Mouse (Mus musculus) spleen, adult 12 weeks (tissue): ENCODE results near the gene Dnah11.

Source experiments
- DNase-seq: peaks from one replicate; pipeline ENCODE4 v3.0.0; 2022; ENCODE audit warnings: low spot score

Dnah11 gene

DNA sequence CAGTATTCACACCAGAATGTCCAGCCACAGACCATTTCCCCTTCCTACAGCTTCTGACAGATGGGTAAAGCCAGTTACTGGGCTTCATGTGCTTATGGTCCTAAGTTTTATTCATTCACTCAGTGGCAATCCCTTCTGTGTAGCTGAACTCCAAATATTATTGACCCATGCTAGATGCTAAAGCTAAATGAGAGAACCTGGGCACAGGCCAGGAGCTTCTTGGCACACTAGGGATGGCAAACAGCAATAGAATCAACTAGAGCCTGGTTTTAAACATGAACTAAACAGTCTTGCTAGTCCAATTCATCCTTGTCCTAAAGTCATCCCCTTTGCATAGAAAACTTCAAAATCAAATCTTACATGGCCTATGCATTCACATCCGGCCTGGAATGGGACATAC is 113.6 kb downstream of the Dnah11 start:
- no peak for DNase-seq

GRCm38 (mm10) chr12:118084806-118085205 is 114.0 kb downstream of the Dnah11 start:
- no peak for DNase-seq

DNA sequence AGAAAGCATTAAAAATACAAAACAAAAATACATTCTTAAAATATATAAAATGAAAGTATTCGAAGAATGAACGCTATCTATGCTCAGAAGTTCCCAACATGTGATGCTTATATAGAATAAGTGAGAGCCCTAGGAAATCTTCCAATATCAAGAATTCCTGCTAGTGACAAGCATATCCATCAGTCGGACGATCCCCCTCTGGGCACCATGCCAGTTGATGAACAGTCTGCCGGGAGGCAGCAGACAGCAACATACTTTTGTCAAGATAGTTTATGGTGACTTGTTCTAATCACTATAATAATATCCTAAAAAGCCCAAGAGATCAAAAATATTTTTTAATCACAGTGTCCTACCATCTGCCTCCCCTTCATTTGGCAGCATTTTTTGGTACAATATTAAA is 114.7 kb downstream of the Dnah11 start:
- DNase-seq, result no peak

DNA sequence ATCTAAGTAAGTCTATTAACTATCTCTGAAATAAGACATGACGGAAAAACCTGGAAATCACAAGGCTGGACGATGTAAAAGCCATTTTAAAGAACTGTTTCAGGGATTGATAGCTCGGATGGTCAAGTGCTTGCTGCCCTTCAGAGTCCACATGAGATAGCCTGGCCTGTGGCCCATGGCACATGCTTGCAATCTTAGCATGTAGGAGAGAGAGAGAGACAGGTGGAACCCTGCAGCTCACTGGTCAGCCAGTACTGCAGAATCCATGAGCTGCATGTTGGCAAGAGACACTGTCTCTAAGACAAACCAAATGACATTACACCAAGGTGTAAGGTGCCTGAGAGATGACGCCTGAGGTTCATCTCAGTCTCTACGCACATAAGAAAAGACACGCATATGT is 118.4 kb downstream of the Dnah11 start:
- no peak for DNase-seq

DNA sequence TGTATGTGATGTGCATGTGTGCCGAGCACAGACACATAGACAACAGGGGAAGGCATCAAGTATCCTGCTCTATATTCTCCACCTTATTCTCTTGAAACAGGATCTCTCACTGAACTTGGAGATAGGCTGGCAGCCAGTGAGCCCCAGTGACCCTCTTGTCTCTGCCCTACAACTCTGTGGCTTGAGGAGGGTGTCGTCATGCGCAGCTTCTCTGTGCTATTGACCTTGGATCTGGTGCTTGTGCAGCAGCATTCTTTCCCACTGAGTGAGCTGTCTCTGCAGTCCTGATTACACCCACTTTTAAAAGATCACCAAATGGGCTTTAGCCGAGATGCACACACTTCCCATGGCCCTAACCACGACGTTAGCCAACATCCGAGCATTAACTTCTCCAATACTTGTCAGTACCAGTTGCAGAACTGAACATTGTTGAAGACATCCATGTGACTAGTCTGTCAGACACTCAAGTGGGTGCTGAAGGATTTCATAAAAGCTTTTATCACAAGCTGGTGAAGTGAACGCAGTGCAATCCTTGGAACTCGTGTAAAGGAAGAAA is 120.3 kb downstream of the Dnah11 start:
- no peak for DNase-seq

DNA sequence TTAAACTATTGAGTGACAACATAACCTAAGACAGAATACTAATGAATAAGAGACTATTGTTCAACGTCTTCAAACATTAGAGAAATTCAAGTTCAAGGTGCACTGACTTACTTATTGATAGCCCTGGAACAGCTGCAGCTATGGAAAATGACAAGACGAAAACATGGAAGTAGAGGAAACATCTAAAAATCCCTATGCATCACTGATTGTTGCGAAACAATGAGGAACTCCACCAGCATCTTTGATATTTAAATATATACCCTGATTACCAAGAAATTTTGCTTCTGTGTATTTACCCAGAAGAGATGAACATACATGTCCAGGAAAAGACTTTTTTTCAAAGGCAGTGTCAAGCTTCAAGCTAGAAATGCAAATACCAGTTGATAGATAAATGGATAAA is 122.0 kb downstream of the Dnah11 start:
- DNase-seq, result no peak

DNA sequence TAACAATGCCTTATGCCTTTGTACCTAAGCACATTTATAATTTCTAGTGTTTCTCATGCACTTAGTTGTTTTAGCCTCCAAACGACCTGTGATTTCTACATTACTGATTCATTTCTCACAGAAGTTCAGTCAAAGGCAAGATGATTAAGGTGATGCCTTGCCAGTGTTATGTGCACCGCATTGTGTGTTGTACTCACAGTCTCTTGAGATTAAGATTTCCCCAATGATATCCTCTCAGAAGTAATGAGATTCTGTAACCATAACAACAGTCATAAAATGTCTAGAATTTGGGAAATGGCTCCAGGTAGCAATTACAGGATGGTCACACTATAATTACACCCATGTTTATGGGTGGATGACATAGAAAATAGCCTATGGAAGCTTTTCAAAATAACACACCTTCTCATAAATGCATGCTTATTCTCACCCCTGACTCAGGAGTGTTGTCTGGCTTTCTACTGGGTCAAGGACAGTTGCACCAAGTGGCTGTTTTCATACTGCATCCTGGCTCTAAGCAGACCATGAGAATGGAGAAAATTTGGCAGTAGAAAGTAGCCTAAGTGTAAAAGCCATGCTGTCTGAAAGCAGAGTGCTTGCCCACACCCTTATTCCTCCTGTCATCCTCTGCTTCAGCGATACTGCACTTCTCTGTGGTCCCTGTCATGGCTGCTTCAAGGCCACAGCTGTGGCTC is 126.5 kb downstream of the Dnah11 start:
- no peak for DNase-seq

- DNase-seq, result no peak
Measured at GRCm38 (mm10) chr12:118071667-118072066, 127.2 kb downstream of the Dnah11 start.

- no peak for DNase-seq
Measured at GRCm38 (mm10) chr12:118068785-118069184, 130.1 kb downstream of the Dnah11 start.

DNA sequence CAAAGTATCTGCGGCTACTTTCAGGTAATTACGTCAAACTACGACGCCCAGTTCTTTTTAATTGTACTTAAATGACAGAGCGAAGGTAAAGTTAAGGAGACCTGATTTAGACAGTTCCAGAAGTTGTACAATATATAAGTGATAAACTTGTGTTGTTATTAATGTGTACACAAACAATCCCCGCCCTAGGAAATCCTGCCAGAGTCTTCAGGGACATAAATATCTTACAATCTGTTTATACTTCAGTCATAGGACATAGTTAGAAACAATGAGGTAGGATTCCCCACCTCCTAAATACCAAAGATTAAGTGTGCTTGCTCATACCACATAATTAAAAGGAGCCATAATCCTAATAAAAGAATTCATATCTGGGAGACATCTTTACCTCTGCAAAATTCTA is 136.5 kb downstream of the Dnah11 start:
- DNase-seq, result no peak

DNA sequence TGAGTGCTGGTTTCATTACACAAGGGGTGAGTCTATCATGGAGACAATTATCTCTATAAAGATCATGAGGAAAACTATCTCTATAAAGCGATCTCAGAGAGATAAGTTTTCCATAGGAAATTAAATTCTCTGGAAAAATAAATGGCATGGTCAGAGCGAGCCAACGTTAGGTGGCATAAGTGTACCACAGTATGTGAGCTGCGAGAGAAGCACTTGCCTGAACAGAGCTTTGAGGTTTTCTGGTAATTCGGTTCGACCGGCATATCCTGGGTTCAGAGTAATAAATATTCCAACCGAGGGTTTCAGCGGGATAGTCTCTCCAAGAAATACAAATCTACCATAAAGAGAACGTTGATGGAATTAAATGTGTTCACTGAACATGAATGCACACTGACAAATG is 142.0 kb downstream of the Dnah11 start:
- DNase-seq, result no peak

GRCm38 (mm10) chr12:118045381-118045780 is 153.5 kb downstream of the Dnah11 start:
- DNase-seq, result no peak

DNA sequence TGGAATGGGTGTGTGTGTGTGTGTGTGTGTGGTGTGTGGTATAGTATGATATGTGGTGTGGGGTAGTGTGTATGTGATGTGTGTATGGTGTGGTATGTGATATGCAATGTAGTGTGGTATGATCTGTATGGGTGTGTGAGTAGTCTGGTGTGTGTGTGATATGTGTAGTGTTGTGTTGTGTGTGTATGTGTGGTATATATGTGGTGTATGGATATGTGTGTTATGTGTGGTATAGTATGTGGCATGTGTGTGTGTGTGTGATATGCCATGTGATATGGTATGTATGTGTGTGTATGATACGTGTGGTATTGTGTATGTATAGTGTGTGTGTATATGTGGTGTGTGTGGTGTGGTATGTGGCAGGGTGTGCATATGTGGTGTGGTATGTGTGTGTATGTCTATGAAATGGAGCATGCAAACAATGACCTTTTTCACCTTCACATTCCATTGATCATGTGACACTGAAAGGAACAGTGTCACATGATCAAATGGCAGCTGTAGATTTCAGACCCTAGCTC is 155.7 kb downstream of the Dnah11 start:
- no peak for DNase-seq

DNA sequence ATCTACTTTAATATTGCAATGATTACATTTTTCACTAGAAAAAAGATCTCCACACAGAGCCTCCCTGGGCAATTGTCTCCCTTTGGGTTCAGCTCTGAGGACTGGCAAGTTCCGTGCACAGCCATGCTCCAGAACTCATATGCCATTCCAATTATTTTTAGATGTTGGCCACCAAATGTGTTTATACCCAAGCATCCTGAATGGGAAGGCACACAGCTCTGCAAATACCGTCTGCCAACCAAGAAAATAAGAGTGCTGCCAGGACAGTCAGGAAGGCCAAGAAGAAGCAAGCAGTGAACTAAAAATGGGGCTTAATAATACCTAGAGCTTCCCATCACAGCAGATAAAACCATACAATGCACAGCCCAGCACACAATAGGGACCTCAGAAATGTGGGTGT is 156.6 kb downstream of the Dnah11 start:
- no peak for DNase-seq

DNA sequence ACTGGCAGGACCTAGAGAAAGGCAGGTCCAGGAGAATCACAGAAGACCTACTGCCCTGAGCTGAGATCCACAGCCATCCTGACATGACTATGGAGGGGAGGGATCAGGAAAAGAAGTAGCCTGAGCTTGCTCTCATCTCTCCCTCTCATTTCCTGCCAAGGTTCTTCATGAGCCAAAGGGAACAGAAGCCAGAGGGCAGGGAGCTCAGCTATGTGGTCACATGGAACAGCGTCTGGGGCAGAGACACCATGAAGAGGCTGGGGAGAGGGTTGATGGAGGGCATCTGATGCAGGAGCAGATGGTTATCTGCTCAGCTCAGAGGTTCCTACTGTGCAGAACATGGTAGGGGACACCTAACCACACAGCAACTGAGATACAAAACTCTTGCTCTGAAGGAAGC is 163.9 kb downstream of the Dnah11 start:
- DNase-seq, result no peak

DNA sequence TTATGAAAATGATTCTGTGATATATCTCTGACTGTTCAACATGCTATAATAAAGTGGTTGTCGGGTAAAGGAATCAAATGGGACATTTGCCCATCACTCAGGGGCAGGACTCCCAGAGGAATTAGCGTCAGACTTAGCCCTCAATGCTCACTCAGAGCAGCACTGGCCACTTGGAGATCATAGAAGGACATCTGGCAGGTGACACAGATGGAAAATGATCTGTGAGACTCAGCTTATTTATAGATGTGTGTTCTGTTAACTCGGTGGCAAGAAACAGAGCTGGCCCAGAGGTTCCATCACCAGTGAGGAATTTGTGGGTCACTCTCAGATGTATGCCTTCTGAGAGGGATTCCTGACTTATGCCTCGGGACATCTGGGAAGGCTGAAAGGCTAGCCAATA is 173.1 kb downstream of the Dnah11 start:
- DNase-seq, result no peak

DNA sequence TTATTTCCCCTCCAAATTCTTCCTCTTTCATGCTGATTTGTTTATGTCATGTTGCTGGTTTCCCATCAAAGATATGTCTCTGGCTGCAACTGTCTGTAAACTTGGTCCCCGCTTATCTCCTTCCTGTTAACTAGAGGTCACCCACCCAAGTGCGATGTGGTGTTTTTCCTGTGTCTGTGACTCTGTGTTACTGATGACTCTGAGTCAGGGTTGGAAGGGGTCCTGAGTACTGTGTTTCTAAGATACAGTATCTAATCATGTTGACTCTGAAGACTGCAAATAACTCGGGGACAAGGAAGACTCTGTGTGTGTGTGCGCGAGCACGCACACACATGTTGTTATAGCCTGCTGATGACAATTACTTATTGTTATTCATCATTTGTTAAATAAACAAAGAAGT is 179.9 kb downstream of the Dnah11 start:
- no peak for DNase-seq

GRCm38 (mm10) chr12:118013872-118014271 is 185.0 kb downstream of the Dnah11 start:
- no peak for DNase-seq

- no peak for DNase-seq
Measured at GRCm38 (mm10) chr12:118011921-118012320, 186.9 kb downstream of the Dnah11 start.

- peak; percentile 0 for DNase-seq
Measured at GRCm38 (mm10) chr12:117994938-117995337, 203.9 kb downstream of the Dnah11 start.

DNA sequence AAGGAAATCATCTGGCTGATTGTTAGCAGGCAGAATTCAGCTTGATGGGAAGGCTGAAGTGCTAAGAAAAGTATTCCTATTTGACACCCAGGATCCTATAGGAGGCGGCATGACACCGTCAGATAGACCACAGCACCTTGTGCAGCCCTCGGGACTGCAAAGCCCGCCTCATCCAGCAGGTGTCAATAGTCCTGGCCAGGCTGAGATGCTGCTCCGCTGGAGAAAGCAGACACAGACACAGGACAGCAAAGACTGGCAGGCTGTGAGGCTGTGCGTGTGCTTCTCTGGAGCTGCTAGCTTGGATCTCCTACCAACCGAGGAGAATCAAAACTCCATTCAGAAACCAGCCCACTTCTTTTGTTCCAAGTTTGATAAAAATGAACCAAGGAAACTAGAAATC is 205.3 kb downstream of the Dnah11 start:
- DNase-seq, result peak; percentile 38

GRCm38 (mm10) chr12:117989018-117989828 is 209.6 kb downstream of the Dnah11 start:
- DNase-seq, result no peak

GRCm38 (mm10) chr12:117980315-117980714 is 218.5 kb downstream of the Dnah11 start:
- no peak for DNase-seq
